In the genomic region with DNA sequence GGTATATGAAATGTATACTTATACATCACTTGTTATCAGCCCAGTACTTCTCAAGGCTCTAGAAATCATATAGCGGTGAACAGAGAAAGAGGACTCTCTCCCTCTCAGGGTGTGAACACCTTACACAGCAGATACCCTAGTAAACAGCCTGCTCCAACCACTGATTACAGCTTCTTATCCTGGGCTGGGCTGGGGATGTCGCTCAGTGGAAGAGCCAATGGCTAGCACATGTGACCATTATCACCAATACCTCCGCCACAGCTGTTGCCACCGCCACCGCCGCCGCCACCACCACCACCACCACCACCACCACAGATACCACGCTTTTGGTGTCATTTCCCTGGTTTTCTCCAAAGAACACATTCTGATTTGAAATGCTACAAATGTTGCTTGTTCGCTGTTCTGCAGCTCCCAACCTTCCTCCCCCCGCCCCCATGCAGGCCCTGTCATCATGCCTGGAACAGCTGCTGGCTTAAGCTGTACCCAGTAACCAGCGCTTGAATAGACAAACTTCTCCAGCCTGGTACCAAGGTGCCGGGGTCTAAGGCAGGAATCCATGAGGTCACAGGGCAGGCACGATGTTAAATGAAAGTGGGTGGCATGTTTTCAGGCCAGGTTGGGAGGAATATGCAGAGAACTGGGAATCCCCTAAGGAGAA, we compare ENCODE assay signal across 19 mouse cellular contexts.
DNase-seq lines count a peak whose midpoint lies in the region; ATAC-seq and TF ChIP-seq lines count a peak whose summit lies in the region.
"Had no signal": no experiment of that assay in that cellular context is flagged by ENCODE, and none has a peak within 500 bp of the region (broad histone marks: within the 10 kb centered on the region; RNA-seq: fewer than 3 reads in every experiment).

No protein-coding gene starts in this region.

- no peak overlapping the region for H3K9ac ChIP-seq in heart, postnatal 0 days (replicated peaks; ENCODE audit: low read depth, low read length)
- no peak overlapping the region for H3K9ac ChIP-seq in hindbrain, embryonic 16.5 days (ENCODE audit: low read depth, low read length)
- H3K9ac ChIP-seq: embryonic facial prominence, embryonic 12.5 days; forebrain, embryonic 12.5 days; hindbrain, embryonic 14.5 days; lung, embryonic 14.5 days had no signal

- peak overlapping the region; percentile 81; the same call in 1 of the 2 replicates for H3K27ac ChIP-seq in cerebellum, adult 2 months (ENCODE audit: insufficient read depth, low read length)
- H3K27ac ChIP-seq in heart, postnatal 0 days (ENCODE audit: low read depth) = peak overlapping the region; percentile 96
- no peak overlapping the region for H3K27ac ChIP-seq in hindbrain, embryonic 16.5 days (ENCODE audit: low read depth, low read length)
- H3K27ac ChIP-seq: embryonic facial prominence, embryonic 12.5 days; forebrain, embryonic 12.5 days; hindbrain, embryonic 14.5 days; macrophage had no signal

- no peak for TF ChIP-seq POLR2A in cerebellum, adult 2 months (IDR thresholded peaks at IDR 0.05; ENCODE audit: borderline replicate concordance, insufficient read depth, low read length)

- TF ChIP-seq EP300 in heart, postnatal 0 days (IDR thresholded peaks at IDR 0.05; ENCODE audit: low read depth) = no peak; the same call in 1 of the 2 replicates

- H3K36me3 ChIP-seq in heart, postnatal 0 days (replicated peaks; ENCODE audit: control insufficient read depth, insufficient read depth, low read length) = no peaks in the 10 kb centered on the region
- no peaks in the 10 kb centered on the region for H3K36me3 ChIP-seq in hindbrain, embryonic 16.5 days (ENCODE audit: control insufficient read depth, insufficient read depth, low read length)
- H3K36me3 ChIP-seq: embryonic facial prominence, embryonic 12.5 days; forebrain, embryonic 12.5 days had no signal

- H3K9me3 ChIP-seq in heart, postnatal 0 days (replicated peaks; ENCODE audit: control insufficient read depth, low read length) = no peaks in the 10 kb centered on the region
- H3K9me3 ChIP-seq in hindbrain, embryonic 16.5 days (ENCODE audit: control insufficient read depth, low read length) = no peaks in the 10 kb centered on the region
- H3K9me3 ChIP-seq: embryonic facial prominence, embryonic 12.5 days; forebrain, embryonic 12.5 days had no signal

- intact Hi-C loops in heart, postnatal 36 days (cut with DNase I) = no loop called here

- H3K4me3 ChIP-seq in cerebellum, adult 2 months (replicated peaks; ENCODE audit: insufficient read depth, low read depth, low read length) = no peak overlapping the region
- no peak overlapping the region for H3K4me3 ChIP-seq in heart, postnatal 0 days (ENCODE audit: low read depth, low read length)
- H3K4me3 ChIP-seq in hindbrain, embryonic 16.5 days (ENCODE audit: low read length) = no peak overlapping the region
- H3K4me3 ChIP-seq: embryonic facial prominence, embryonic 12.5 days; forebrain, embryonic 12.5 days had no signal

- no peak overlapping the region for H3K4me2 ChIP-seq in heart, postnatal 0 days (ENCODE audit: low read depth, low read length)
- H3K4me2 ChIP-seq in hindbrain, embryonic 16.5 days (ENCODE audit: low read length) = no peak overlapping the region
- H3K4me2 ChIP-seq: embryonic facial prominence, embryonic 12.5 days; forebrain, embryonic 12.5 days; hindbrain, embryonic 14.5 days; lung, embryonic 14.5 days had no signal

- no peaks in the 10 kb centered on the region for H3K27me3 ChIP-seq in cerebellum, adult 2 months (ENCODE audit: control insufficient read depth, insufficient read depth, low read length)
- no peaks in the 10 kb centered on the region for H3K27me3 ChIP-seq in heart, postnatal 0 days (ENCODE audit: control insufficient read depth, insufficient read depth, low read length)
- H3K27me3 ChIP-seq in hindbrain, embryonic 16.5 days (replicated peaks; ENCODE audit: control insufficient read depth, insufficient read depth, low read length) = no peaks in the 10 kb centered on the region
- H3K27me3 ChIP-seq: embryonic facial prominence, embryonic 12.5 days; forebrain, embryonic 12.5 days had no signal

- WGBS in cerebellum, adult 2 months = 89% methylated on average over 13 of the region's 13 CpGs
- 71% methylated on average over 13 of the region's 13 CpGs for WGBS in heart, postnatal 0 days
- 95% methylated on average over 13 of the region's 13 CpGs for WGBS in hindbrain, embryonic 16.5 days

- peaks cover 61% of the 10 kb centered on the region for H3K4me1 ChIP-seq in cerebellum, adult 2 months (ENCODE audit: control insufficient read depth, insufficient read depth, low read length)
- H3K4me1 ChIP-seq in heart, postnatal 0 days (ENCODE audit: control insufficient read depth, insufficient read depth) = peaks cover 63% of the 10 kb centered on the region
- no peaks in the 10 kb centered on the region; the same call in none of the 2 replicates for H3K4me1 ChIP-seq in hindbrain, embryonic 16.5 days (ENCODE audit: control insufficient read depth, insufficient read depth, low read depth, low read length)

- no peak for DNase-seq in cerebellum, adult 2 months
- no peak for DNase-seq in cerebellum, postnatal 25 days
- no peak for DNase-seq in heart, postnatal 0 days (ENCODE audit: low spot score)
- DNase-seq in heart, postnatal 36 days = no peak
- peak; percentile 60 for DNase-seq in liver
- no peak for DNase-seq in embryo, embryonic 9.5 days (ENCODE audit: extremely low spot score)
- DNase-seq: adrenal gland, postnatal 10 days; cerebellum, postnatal 10 days; kidney, postnatal 14 days; lung, embryonic 14.5 days; midbrain, embryonic 14.5 days; thymus, adult 18-20 months had no signal

- ATAC-seq in heart, postnatal 0 days (ENCODE audit: insufficient read depth, low read depth) = no peak
- ATAC-seq in megakaryocyte-erythroid progenitor cell, adult 5-6 weeks (replicated peaks; ENCODE audit: low FRiP score, low TSS enrichment, poor library complexity, severe bottlenecking) = peak; percentile 79
- no peak for ATAC-seq in hindbrain, embryonic 16.5 days
- ATAC-seq: intestine, postnatal 0 days had no signal

- TF ChIP-seq CTCF in cerebellum, adult 2 months (IDR thresholded peaks at IDR 0.05; ENCODE audit: borderline replicate concordance, insufficient read depth, low read depth, low read length) = no peak
- TF ChIP-seq CTCF in heart, postnatal 0 days (IDR thresholded peaks at IDR 0.05; ENCODE audit: low read depth) = no peak
